Mouse (Mus musculus) lung, postnatal 0 days (tissue): Measurements from ENCODE around the gene Robo2. TPM values are rescaled to one million over a fixed set of nuclear protein-coding genes. Genes with fewer than 3 reads are reported as not detected.

Experiments
- ATAC-seq: fragments of 200-750 bp; cut with Nextera tagmentation; 2 replicates; pipeline ENCODE4 v1.8.0; 2017; ENCODE audit warnings: moderate library complexity
- DNase-seq: peaks from one replicate; pipeline ENCODE4 v3.0.0-alpha.2; 2016; ENCODE audit warnings: low spot score
- H3K27ac ChIP-seq: fragments of 300-500 bp; sonication (generic); 2 replicates; pipeline ENCODE4 v1.5.1; 2014; ENCODE audit warnings: antibody characterized with exemption, mild to moderate bottlenecking, low read length, mixed read lengths
- H3K27me3 ChIP-seq: fragments of 300-500 bp; sonication (generic); replicated peaks from 2 replicates; pipeline ENCODE4 v1.6.1; 2014; ENCODE audit warnings: low read length, mixed read lengths; ENCODE audit not compliant: insufficient read depth
- H3K36me3 ChIP-seq: fragments of 300-500 bp; sonication (generic); 2 replicates; pipeline ENCODE4 v1.6.1; 2014; ENCODE audit warnings: low read length, mixed read lengths; ENCODE audit not compliant: insufficient read depth
- H3K4me1 ChIP-seq: fragments of 300-500 bp; sonication (generic); 2 replicates; pipeline ENCODE4 v1.6.1; 2014; ENCODE audit warnings: antibody characterized with exemption, low read depth, low read length, mixed read lengths; ENCODE audit not compliant: insufficient read depth
- H3K4me2 ChIP-seq: fragments of 300-500 bp; sonication (generic); replicated peaks from 2 replicates; pipeline ENCODE4 v1.6.1; 2014; ENCODE audit warnings: low read depth, mild to moderate bottlenecking, low read length, moderate library complexity, mixed read lengths
- H3K4me3 ChIP-seq: fragments of 300-500 bp; sonication (generic); 2 replicates; pipeline ENCODE4 v1.5.1; 2014; ENCODE audit warnings: low read depth, low read length
- H3K9ac ChIP-seq: fragments of 300-500 bp; sonication (generic); replicated peaks from 2 replicates; pipeline ENCODE4 v1.6.1; 2014; ENCODE audit warnings: low read depth, mild to moderate bottlenecking
- H3K9me3 ChIP-seq: fragments of 300-500 bp; sonication (generic); 2 replicates; pipeline ENCODE4 v1.6.1; 2016; ENCODE audit warnings: low read length, mixed read lengths
- CTCF ChIP-seq: IDR thresholded peaks from 2 replicates; pipeline ENCODE4 v1.5.1; 2016; ENCODE audit warnings: antibody characterized with exemption, mild to moderate bottlenecking
- EP300 ChIP-seq: IDR thresholded peaks from 2 replicates; pipeline ENCODE4 v1.6.1; 2016; ENCODE audit warnings: antibody characterized with exemption, mild to moderate bottlenecking, control low read depth
- whole genome bisulfite sequencing: fragments of 180-500 bp; shearing (Covaris S2); extraction: QIAGEN DNeasy Blood & Tissue Kit; methylation state at CpG from one replicate; pipeline ENCODE4 v1.1.7; 2014; 5-methylcytosine and 5-hydroxymethylcytosine counted together
- polyA plus RNA-seq: library from polyadenylated mRNA; unstranded; fragments of >200 nt; fragmentation: Nextera tagmentation; extraction: Ambion mirVana; gene quantifications from 2 replicates; pipeline ENCODE4 v1.2.1, GENCODE M21; 2015

Gene Robo2
- polyA plus RNA-seq, 1 experiment from 2014 or later: 13.3 TPM

DNA sequence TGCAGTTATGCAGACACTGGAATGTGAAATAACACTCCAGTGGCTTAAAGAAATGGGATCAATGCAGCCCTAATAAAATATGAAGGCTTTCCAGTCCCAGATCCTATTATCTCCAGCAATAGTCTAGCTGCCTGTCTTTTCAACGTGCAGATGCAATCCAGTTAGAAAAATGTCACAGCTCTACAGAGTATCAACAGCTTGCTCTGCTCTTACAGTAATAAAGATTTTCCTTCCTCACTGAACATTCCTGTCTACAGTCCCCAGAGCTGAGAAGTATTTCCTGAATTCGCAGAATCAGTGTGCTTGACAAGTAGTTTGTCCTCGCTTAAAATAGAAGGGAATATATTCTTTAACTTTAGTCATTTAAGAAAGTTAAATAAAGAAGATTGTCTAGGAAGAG lies 533.7 kb downstream of the Robo2 start:
- no peak overlapping the region for H3K9ac ChIP-seq
- H3K4me2 ChIP-seq: no peak overlapping the region
- TF ChIP-seq EP300 (no peak), CTCF (no peak)
- no peaks in the 10 kb centered on the region for H3K4me1 ChIP-seq
- no peaks in the 10 kb centered on the region for H3K9me3 ChIP-seq
- H3K4me3 ChIP-seq: no peak overlapping the region
- DNase-seq (no peak), ATAC-seq (no peak)
- no peak overlapping the region for H3K27ac ChIP-seq
- no peaks in the 10 kb centered on the region for H3K27me3 ChIP-seq
- no peaks in the 10 kb centered on the region for H3K36me3 ChIP-seq
- 65% methylated on average over 3 of the region's 3 CpGs for WGBS

DNA sequence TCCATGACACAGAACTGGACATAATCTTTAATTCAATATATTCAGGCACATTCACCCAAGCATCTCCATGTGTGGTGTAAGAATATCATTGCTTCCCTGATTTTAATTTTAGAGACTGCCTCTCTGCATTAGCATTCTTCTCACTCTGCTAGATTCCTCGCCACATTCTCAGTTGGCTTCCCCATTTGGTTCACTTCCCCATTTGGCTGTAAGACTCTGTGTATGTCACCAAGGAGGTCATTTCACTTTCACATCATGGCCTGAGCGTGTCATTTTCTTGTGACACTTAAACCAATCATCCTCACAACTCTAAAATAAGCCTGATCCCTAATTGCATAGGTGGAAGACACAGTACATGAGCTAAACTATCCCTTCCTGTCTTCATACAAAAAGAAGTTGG lies 536.6 kb downstream of the Robo2 start:
- Histone ChIP-seq H3K4me2 (no peak overlapping the region), H3K4me3 (no peak overlapping the region), H3K9me3 (no peaks in the 10 kb centered on the region), H3K27me3 (no peaks in the 10 kb centered on the region), H3K36me3 (no peaks in the 10 kb centered on the region), H3K9ac (no peak overlapping the region), H3K27ac (no peak overlapping the region), H3K4me1 (no peaks in the 10 kb centered on the region)
- TF ChIP-seq CTCF (no peak), EP300 (no peak)
- ATAC-seq (no peak), DNase-seq (no peak)
- 72% methylated on average over 2 of the region's 2 CpGs for WGBS

DNA sequence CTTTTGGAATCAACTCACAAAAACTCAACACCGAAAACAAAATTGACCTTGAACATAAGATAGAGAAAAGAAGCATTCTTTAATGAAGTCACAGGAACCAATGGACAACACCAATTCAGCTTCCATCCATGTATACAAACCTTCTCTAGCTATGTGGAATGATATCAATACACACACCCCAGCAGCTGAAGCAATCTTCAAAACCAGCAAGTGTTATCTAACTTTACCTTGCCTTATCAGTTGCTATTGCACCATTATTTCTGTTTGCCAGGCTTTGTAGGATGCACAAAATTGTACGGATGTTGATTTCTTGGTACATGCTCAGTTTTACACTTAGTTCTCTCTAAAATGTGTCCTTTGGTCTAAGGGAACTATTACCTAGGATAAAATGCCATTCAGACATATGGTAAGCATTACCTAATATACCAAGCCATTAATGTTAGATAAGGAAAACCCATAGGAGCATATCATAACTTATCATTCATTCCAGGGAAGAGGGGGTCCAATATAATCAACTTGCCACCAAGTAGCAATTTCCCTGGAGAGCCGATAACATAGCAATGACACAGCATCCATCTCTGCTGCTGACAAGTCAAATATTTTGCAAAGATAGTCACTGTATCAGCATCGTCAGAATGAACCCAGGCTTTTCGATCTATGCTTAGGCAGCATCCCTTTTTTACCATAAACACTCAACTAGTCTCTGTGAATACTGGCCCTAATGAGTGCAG lies 537.6 kb downstream of the Robo2 start:
- 71% methylated on average over 5 of the region's 5 CpGs for WGBS

DNA sequence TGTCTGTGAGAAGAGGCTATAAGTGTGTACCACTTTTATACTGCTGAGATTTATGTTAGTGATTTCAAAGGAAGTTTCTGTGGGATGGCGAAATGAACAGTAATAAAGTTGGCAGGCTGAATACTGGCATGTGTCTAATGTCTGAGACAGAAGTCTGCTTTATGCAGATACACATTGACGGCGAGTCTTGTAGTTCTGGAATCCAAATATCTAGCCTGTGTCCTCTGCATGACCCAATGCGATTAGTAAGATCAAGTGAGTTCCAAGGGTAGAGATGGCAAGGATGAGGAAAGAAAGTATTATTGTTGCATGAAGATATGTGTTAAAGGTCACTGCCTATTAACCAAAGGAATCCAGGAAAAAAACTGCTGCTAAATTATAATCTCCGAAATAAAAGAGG lies 541.3 kb downstream of the Robo2 start:
- H3K4me3 ChIP-seq: no peak overlapping the region
- ATAC-seq (peak; percentile 41; the same call in 1 of the 2 replicates), DNase-seq (peak; percentile 40)
- no peak overlapping the region for H3K27ac ChIP-seq
- 39% methylated on average over 5 of the region's 5 CpGs for WGBS
- H3K9ac ChIP-seq: no peak overlapping the region
- H3K27me3 ChIP-seq: no peaks in the 10 kb centered on the region
- H3K4me2 ChIP-seq: no peak overlapping the region; the same call in 1 of the 2 replicates
- H3K9me3 ChIP-seq: no peaks in the 10 kb centered on the region
- H3K36me3 ChIP-seq: no peaks in the 10 kb centered on the region
- TF ChIP-seq CTCF: no peak
- 0 out of 2 replicates have a peak, but pooled peaks have one; percentile 13 for TF ChIP-seq EP300
- H3K4me1 ChIP-seq: no peaks in the 10 kb centered on the region

More for the DNA sequence above, 537.6 kb downstream of the Robo2 start:
- no peak overlapping the region for H3K4me2 ChIP-seq
- DNase-seq (no peak), ATAC-seq (no peak)
- no peak overlapping the region for H3K27ac ChIP-seq
- TF ChIP-seq CTCF (no peak), EP300 (no peak)
- no peaks in the 10 kb centered on the region for H3K27me3 ChIP-seq
- H3K9ac ChIP-seq: no peak overlapping the region
- no peak overlapping the region for H3K4me3 ChIP-seq
- H3K4me1 ChIP-seq: no peaks in the 10 kb centered on the region
- H3K9me3 ChIP-seq: no peaks in the 10 kb centered on the region
- H3K36me3 ChIP-seq: no peaks in the 10 kb centered on the region

DNA sequence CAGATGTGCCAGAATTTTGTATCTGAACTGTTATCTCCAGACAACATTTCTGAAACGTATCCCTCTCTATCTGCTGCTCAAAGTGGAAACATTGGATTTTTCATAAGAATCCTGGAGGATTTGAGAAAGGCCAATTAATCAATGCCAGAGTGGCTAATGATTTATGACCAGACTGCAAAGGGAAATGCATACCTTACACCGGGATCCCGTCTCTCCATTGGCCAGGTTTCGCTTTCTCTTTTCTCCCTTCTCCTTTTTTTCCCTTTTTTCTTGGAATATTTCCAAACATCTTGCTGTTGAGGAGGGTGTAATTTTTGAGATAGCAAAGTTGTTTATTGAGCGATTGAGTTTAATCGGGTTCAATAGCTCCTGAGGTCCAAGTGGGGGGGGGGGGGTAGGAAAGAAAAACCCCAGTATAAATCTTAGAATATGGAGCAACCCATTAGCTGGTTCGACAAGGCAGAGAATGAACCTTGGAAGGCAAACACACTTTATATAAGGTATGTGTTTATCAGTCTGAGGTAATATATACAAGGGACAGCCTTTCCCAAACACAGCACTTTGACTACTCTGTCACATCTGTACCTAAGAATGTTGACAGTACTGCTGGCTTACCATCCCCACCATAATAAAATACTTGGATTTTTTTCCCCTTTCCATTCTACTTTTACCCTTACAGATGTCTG lies 542.0 kb downstream of the Robo2 start:
- peak; percentile 11 for DNase-seq
- Histone ChIP-seq H3K27ac (no peak overlapping the region), H3K9me3 (no peaks in the 10 kb centered on the region), H3K9ac (no peak overlapping the region), H3K4me2 (peak overlapping the region; percentile 25; the same call in 1 of the 2 replicates), H3K27me3 (no peaks in the 10 kb centered on the region), H3K36me3 (no peaks in the 10 kb centered on the region), H3K4me3 (0 out of 2 replicates have a peak overlapping the region, but pooled peaks have one; percentile 1), H3K4me1 (no peaks in the 10 kb centered on the region)
- TF ChIP-seq EP300 (no peak), CTCF (no peak)
- no peak for ATAC-seq
- 29% methylated on average over 7 of the region's 7 CpGs for WGBS

DNA sequence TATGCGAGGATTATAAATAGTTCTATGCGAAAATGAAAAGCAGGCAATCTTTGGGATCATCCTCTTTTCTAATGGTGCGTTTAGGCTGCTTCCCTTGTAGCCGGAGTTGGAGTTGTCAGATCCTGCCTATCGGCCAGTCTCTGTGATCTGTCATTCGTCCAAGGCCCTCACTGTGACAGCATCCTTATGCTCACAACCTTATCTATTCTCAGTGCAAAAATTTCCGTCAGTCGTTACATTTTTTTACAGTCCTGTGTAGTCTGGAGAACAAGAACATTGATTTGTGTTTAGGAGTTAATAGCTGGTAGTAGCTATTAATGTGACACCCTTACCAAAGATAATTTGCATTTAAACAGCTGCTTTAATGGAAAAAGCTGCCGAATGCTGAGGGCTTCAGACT lies 547.0 kb downstream of the Robo2 start:
- whole genome bisulfite sequencing: 41% methylated on average over 9 of the region's 9 CpGs
- no peak overlapping the region for H3K4me2 ChIP-seq

More for the DNA sequence above, 547.0 kb downstream of the Robo2 start:
- DNase-seq (no peak), ATAC-seq (no peak)
- Histone ChIP-seq H3K27me3 (no peaks in the 10 kb centered on the region), H3K27ac (no peak overlapping the region), H3K9me3 (no peaks in the 10 kb centered on the region), H3K4me1 (no peaks in the 10 kb centered on the region), H3K4me3 (no peak overlapping the region), H3K9ac (no peak overlapping the region), H3K36me3 (no peaks in the 10 kb centered on the region)
- TF ChIP-seq EP300 (no peak), CTCF (no peak)
